Mouse (Mus musculus) urinary bladder, adult 18-20 months (tissue): ENCODE measurements at regions not wholly inside any gene's neighbourhood (a gene's known extent, or its start where the extent isn't known, plus 50 kb on each side); places are given as distances from the start of the nearest gene placed in this dataset.

Experiments
- DNase-seq, 2 experiments: peaks; one replicate each; pipeline ENCODE4 v3.0.0; 2022; ENCODE audit warnings: low spot score in 2 of 2, mixed read lengths in 2 of 2

DNA sequence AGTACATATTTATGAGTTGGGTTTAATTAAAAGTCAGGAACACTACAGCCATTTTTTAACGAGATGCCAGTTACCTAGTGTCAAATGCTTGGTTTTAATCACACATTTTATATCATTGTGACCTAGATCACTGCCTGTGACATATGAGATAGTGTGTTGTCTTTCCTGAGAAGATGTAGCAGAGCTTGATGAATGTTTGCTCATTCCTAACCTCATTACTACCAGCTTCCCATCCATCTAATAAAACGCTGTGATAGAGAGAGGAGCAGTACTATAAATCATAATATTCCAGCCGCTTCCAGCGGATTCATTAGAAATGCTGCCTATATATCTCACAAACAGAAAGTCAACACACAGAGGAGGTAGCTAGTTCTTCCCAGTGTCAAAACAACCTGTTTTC lies 163.6 kb downstream of the Aldoart1 start:
- no peak for DNase-seq

DNA sequence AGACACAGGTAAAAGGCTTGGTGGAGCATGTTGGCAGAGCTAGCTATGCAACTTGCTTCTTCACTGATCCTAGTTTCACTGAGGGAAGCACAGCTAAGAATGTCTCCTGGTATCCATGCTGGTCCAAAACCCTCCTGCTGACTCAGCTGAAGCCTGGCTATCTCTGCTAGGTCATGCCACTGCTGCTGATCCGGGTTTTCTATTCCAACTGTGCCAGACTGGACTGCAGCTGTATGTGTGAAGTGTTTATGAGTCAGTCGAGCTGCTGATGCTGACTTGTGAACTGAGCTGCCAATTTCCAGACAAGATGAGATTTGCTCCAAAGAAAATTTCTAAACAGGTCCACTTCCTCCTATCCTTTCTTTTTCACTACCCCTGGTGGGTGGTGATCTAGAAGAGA lies 178.4 kb downstream of the Aldoart1 start:
- no peak for DNase-seq

DNA sequence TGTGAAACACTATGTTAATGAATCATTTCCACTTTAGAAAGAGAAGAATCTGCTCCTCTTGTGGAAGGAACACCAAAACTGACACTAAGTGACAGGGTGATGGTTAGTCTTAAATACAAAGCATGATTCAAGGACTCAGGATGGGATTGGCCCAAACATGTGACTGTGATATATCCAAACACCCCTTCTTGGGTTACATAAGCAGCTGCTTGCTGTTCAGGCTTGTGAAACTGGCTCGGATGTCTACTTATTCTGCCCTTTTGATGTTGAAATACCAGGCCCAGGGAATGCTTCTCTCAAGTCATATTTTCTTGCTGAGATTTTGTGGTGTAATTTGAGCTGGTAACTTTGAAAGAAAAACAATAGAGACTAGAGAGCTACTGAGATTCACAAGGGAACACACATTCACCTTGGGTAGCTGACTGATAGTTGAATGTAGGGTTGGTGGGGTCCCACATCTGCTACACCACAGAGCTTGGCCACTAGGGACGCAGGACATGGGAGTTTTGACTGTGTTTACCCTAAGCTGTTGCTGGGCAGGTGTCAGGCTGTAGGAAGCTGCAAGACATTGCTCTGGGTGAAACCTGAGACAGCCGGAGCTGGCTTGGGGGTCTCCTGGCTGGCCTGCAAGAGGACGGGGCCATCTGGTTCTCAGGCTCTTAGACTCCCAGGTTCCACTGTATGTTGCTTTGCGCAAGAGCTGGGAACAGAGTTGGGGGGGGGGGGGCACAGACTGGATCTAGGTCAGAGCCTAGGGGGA lies 180.6 kb downstream of the Aldoart1 start:
- DNase-seq = no peak

DNA sequence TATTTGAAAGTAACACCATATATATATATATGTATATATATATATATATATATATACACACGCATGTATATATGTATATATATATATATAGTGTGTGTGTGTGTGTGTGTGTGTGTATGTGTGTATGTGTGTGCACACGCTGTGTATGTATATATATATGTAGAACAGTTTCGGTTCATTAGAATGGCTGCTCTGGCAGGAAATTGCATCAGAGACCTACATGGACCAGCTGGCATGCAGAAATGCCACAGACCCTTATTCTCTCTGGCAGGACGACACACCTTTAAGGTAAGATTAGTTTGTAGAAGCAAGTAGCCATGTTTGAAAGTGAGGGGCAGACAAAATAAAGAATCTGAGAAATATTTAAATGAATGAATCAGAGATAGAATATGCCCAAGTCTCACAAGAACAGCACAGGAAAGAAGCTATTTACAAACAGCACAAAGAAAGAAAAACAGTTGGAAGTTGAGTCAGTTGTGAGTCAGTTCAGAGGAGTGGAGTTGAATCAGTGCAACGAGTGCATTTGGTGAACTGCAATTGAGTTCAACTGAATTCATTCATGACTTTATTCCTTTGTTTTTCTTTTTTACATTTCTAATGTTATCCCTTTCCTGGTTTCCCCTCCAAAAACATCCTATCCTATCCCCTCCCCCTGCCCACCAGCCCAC lies 182.5 kb downstream of the Aldoart1 start:
- DNase-seq = no peak

DNA sequence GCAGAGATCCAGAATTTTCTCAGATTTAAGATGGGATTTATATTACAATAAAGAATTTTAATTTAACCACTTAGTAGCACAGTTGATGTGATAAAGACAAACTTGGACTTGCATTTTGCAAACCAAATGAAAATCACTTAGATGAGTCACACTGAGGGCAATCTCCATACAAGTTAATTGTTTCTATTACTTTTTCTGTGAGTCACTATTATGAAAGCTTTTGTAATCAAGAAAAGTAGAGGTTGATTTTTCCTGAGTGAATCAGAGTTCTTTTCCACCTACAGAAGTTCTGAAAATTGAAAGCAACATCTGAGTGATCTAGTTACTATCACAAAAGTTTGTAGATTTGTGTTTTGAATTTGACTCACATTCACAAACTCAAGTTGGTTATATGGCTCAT lies 188.1 kb downstream of the Aldoart1 start:
- no peak for DNase-seq

DNA sequence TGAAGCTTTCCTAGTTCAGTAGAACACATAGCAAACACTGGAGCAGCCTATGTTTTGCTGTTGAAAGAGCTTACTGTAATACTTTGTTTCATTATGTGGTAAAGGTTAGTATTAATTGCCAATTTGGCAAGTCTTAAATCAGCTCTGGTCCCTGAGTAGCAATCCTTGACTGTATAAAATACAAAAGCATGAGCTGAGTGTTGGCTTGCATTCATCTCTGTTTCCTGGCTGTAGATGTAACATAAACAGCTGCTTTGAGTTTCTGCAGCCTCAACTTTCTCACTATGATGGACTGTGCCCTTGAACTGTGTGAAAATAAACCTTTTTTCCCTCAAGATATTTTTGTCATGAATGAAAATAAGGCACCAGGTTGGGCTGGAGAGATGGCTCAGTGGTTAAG lies 190.0 kb downstream of the Aldoart1 start:
- no peak for DNase-seq

DNA sequence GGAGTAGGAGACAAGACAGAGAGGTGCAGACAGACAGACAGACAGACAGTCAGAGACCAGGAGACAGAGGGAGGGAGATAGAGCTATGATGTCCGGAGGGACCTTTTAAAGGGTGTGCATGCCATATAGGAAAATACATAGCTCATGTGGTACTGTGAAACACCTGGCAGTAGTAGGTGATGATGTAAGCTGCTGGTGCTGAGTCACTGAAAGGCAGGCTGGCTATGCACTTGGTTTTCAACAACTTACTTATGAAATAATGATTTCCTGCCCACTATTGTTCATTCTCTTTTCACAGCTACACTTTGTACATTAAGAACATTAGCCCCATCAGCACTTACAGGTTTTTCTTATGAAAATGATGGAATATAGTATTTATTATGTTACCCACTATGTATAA lies 196.2 kb downstream of the Aldoart1 start:
- DNase-seq = no peak

DNA sequence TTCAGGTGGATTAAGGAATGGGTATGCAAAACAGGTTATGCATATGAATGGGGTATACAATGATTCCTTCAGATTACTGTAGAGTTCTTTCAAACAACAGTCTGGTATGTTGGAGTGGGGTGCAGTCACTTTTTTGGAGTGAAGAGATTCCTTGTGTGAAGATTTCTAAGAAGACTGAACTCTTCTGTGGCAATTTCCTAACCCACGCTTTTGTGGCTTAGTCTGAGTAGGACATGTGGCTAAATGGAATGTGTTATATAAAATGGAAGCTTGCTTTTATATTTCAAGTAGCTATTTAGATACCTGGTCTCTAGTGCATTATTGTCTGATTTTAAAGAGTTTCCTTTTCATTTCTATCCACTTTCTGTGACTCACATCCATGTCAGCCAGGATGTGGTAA lies 205.3 kb downstream of the Aldoart1 start:
- DNase-seq = no peak

DNA sequence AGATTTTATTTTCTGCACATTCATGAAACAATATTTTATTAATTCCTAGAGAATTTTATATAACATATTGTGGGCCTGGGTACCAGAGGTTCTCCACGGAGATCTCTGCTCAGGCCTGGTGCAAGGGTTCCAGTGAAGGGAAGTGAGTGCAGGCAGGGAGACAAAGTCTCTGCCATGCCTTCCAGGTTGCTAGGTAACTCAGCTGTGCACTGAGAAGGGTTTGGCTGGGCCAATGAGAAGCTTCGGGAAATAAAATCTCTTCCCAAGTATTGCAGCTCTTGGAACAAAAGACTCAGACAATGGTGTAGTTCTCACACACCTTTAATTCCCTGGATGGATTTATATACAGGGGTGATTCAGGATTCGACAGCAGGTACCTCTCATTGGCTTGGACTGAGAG lies 223.0 kb downstream of the Aldoart1 start:
- no peak for DNase-seq

DNA sequence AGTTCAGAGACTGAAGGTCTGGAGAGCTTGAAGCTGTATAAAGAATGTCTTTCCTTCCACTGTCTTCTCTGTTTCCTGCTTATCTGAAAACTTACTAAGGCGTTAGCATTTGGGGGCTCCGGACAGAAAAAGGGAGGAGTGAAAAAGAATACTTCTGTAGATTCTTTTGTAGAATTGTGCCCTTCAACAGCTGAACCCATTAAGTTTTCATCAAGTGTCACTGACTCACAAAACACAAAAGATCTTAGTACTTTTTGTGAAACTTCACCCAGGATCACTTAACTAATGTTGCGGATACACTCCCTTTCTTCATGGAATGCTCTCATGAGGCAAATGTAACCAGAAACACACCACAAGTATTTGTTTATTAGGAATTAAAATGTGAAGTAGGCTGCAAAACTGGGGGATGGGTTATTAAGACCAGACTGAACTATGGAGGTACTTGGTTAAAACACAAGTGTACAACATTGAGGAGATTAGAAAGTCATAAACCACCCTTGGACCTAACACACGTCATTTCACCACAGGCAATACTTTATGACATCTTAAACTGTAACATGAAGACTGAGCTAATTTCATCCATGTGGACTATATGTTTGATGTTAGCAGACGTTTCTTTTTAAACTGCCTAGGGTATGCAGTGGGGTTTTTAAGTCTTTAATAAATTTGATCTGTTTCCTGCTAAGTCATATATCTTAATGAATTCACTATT lies 225.1 kb downstream of the Aldoart1 start:
- no peak for DNase-seq

DNA sequence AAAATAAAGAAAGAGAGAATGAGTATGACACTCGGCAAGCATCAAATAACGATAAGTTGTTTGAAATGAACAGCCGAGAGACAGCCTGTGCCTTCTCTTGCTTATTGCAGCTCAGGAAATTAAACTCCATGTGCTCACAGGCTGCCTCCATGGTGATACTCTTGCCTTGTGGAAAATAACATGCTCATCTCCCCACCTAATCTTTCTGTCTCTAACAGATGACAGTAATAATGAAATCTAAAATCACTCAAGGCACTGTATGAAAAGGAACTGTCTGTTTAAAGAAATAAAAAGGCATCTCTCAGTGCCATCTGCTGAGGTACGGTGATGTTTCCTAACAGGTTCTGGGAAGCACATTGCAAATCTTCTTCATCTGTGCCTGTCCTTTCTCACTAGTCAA lies 247.3 kb downstream of the Aldoart1 start:
- no peak for DNase-seq

DNA sequence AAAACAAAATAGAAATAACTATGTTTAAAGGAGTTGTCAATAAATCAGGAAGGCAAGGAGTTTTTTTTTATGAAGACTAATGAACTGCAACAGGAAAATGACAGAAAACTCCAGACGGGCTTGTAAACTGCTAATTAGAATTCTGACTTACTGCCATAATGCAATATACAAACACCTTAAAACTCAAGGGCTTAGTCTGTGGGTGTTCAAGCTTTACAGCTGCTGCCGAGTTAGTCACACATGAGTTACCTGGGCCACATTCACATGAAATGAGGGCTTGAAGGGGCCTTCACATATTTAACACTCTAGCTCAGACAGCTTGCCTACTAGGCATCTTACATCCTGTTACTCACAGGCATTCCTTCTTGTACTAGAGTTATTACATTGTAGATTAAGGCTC lies 256.9 kb downstream of the Aldoart1 start:
- DNase-seq = no peak

DNA sequence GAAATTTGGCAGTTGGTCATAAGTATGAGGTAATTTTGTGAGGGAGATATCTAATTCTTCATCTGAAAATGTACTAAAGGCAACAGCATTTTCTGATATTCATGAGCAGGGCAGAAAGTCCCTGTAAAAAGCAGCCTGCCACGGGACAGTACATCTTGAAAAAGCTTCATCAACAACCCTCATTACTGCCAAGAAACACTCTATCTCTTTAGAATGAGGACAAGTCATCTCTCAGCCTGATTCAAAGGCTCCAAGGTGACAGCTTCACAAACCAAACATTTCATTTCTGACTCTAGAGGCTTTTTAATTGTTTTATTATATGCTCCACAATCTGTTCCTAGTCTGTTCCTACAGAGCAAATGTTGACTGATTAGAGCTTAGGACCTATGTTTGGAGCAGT lies 260.3 kb downstream of the Aldoart1 start:
- DNase-seq = no peak

DNA sequence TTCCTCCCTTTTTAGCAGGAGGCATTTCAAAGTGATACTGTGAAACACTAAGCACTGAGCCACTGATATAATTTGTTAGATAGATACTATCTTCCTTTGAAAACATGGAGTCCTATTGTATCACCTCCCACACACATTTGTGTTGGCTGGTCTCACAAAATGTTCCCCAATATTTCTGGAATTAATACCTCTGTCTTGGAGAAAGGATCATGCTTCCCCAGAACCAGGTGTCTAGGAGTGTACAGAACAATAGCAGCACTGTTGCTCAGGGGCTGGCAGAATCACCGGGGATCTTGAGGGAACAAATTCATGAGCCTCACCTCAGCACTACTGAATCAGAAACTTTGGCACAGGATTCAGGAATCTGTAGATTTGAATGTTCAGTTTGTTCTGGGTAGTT lies 277.5 kb downstream of the Aldoart1 start:
- DNase-seq = no peak

DNA sequence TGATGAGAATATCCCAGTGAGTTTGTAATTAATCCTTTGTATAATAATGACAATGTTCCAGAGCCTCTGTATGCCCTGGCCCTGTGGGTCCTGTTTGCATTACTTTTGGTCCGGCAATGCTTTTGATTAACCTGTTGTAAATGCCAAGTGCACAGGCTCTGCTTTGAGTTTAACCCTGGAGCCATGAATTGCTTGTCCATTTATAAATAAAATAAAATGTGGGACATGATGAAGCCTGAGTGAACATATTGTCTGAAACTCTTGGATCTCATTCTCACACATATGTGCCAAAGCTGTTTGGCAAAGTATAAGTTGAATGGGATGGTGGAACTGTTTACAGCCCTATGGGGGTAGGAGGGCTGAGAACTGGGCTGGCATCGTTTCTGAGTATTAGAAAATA lies 280.5 kb downstream of the Aldoart1 start:
- DNase-seq = no peak

DNA sequence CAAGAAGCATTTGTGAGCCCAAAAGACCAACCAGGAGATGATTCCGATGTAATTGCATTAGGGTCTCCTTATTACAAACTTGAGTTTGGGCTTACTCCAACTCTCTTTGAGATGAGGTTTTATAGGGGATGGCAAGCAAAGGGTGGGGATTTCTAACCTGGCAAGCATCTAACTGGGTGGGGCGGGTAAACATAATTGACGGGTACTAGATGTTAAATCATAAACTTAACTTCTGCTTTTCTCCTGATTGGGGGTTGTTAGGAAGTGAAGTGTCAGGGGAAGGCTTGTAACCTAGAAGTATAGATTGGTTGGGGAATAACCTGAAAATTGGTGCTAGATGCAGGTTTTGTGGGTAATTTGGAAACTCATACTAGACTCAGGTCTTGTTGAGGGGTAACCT lies 287.2 kb downstream of the Aldoart1 start:
- DNase-seq = no peak

DNA sequence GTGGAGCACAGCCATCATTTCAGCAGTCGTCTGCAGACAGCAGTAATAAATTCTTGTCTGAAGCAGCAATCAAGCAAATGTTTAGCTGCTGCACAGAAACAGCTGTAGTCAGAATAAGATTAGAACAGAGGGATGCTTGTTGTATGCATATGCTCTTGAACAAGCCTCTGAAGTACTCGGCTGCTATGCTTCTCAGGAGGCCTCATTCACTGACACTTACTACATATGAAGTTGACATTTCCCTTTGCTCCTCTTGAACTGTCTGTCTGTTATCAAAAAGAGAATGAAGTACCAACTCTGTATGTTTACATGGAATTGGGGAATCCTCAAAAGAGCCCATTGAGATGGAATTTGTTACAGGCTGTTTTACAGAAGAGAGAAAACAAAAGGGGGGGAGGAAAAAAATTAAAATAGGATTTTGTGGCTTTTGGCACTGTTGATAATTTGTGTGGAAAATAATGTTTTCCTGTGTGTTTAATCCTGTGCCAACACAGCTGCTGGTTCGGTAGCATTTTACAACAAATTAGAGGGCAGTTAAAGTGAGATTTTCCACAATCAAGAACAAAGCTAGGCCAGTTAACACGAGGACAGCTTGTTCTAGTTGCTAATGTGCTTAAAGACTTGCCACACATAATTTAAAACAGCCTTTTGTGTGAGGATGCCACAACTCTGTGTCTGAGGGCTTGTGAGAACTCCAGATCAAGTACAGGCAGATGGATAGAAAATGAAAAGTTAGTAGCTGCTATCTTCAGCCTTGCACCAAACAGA lies 289.3 kb downstream of the Aldoart1 start:
- DNase-seq = no peak

DNA sequence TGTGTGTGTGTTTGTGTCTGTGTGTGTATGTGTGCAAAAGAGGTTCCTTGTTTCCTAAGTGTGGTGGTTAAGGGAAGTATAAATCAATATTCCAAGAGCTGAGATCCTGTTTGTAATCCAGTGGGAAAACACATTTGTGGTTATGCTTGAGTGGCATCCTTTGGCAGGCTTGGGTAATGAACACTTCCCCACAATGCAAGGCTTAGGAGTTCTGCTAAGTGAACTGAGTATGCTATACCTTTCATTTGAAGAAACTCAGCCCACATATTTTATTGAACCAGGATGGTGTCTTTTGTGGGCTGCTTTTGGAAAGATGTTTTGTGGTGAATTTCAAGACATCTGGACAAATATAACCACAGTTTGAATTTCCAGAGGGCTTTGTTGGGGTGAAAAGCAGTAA lies 298.2 kb downstream of the Aldoart1 start:
- DNase-seq = no peak

DNA sequence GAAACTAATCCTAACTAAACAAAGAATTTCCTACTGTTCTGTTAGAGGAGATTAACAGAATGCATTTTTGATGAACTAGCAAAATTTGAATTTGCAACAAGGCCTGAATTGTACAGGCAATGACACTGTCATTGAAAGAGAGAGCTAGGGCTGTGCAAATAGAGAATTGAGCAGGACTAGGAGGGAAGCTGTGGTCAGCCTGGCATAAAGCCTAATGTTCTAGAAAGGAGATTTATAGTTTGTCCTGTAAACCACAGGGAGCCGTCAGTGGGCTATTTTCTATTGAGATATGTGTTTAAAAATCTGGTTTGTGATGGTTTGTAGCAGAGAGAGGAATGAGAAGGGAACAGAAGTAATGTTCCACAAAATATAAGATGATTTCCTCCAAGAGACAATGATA lies 317.9 kb downstream of the Aldoart1 start:
- no peak for DNase-seq

DNA sequence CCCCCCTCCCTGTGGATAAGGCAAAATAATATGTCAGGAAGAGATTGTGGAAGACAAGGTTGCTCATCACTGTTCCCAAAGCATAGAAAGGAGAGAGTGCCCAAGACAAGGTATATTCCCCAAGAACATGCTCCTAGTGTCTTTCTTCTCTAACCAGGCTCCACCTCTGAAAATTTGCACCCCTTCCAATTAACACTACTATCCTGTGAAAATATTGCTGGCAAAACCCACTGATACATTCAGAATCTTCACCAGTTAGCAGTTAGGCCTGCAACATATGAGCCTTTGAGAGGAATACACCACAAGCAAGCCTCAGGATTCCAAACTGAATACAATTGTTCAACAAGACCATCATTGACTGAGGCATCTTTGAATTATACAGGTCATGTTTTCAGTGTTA lies 323.9 kb upstream of the Tle1 start:
- DNase-seq = no peak

DNA sequence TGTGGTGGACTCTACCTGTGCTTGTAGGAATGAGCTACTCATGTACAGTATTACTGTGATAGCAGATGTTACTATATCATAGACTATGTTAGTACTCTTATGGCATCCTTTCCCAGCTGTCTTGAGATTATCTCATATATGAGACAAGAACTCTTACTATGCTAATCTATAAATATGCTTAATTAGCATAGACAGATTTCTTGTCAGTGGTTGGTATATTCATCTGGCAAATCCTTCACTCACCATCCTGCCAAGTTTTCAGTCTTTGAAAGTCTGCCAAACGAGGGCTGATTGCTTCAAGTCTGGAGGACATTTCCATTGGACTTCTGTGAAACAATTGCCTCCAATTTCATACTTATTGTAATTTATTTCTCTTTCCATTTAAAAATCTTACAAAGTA lies 323.4 kb upstream of the Tle1 start:
- DNase-seq = no peak

DNA sequence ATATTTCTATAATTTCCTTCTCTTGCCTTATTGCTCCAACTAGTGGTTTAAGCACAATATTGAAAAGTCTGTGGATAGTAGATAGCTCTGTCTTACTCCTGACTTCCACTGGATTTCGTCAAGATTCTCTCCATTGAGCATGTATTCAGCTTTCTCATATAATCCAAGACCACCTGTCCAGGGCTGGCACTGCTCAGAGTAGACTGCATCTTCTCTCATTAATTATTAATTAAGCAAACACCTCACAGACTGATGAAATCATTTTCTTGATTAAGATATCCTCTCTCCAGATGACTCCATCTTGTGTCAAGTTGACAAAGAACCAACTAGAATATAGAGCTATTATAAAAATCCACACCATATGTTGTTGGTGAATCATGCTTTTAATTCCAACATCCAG lies 310.5 kb upstream of the Tle1 start:
- no peak for DNase-seq
